ENCODE assay signal across 14 mouse cellular contexts in genomic region chr2:35816056-35816661, GRCm38 (mm10).
DNase-seq lines count a peak whose midpoint lies in the region; ATAC-seq and TF ChIP-seq lines count a peak whose summit lies in the region.
"Had no signal": no experiment of that assay in that cellular context is flagged by ENCODE, and none has a peak within 500 bp of the region (broad histone marks: within the 10 kb centered on the region; RNA-seq: fewer than 3 reads in every experiment).

No protein-coding gene starts in this region.

- H3K9me3 ChIP-seq in lung, embryonic 14.5 days (ENCODE audit: low read depth, low read length), result no peaks in the 10 kb centered on the region
- H3K9me3 ChIP-seq in intestine, embryonic 16.5 days (ENCODE audit: control insufficient read depth, low read length), result no peaks in the 10 kb centered on the region
- H3K9me3 ChIP-seq: intestine, embryonic 15.5 days; limb, embryonic 12.5 days; lung, embryonic 15.5 days; neural tube, embryonic 12.5 days had no signal

- H3K4me1 ChIP-seq in lung, embryonic 14.5 days (ENCODE audit: insufficient read depth), result 0 out of 2 replicates have a peak, but pooled peaks cover 3% of the 10 kb centered on the region
- H3K4me1 ChIP-seq in intestine, embryonic 16.5 days (ENCODE audit: control insufficient read depth, insufficient read depth, low read length), result no peaks in the 10 kb centered on the region
- H3K4me1 ChIP-seq: limb, embryonic 12.5 days; lung, embryonic 15.5 days; neural tube, embryonic 12.5 days had no signal

- H3K4me2 ChIP-seq in lung, embryonic 14.5 days, result no peak overlapping the region
- H3K4me2 ChIP-seq in intestine, embryonic 16.5 days (ENCODE audit: low read depth, low read length), result no peak overlapping the region
- H3K4me2 ChIP-seq: intestine, embryonic 15.5 days; limb, embryonic 12.5 days; lung, embryonic 15.5 days; neural tube, embryonic 12.5 days had no signal

- H3K36me3 ChIP-seq in lung, embryonic 14.5 days (ENCODE audit: insufficient read depth), result no peaks in the 10 kb centered on the region
- no peaks in the 10 kb centered on the region for H3K36me3 ChIP-seq in intestine, embryonic 16.5 days (ENCODE audit: control insufficient read depth, insufficient read depth, low read length)
- H3K36me3 ChIP-seq: intestine, embryonic 15.5 days; limb, embryonic 12.5 days; lung, embryonic 15.5 days; neural tube, embryonic 12.5 days had no signal

- 50% methylated on average over 5 of the region's 5 CpGs for WGBS in lung, embryonic 14.5 days
- WGBS in intestine, embryonic 16.5 days, result 75% methylated on average over 5 of the region's 5 CpGs

- DNase-seq in gastrocnemius, adult 2 months, result peak; percentile 35
- DNase-seq in gastrocnemius, postnatal 10 days, result no peak
- peak; percentile 44 for DNase-seq in lung, embryonic 14.5 days
- DNase-seq in lung, postnatal 25 days (ENCODE audit: low spot score), result no peak
- DNase-seq in heart, adult 9 months (ENCODE audit: low spot score in 2 of 2), result peak; percentile 66 to 69
- peak; percentile 64 for DNase-seq in testis, postnatal 10 days (ENCODE audit: low spot score)
- DNase-seq: forebrain, postnatal 0 days; midbrain, embryonic 14.5 days had no signal

- intact Hi-C loops in gastrocnemius, adult 2 months (cut with DNase I), result no loop called here

- H3K4me3 ChIP-seq in gastrocnemius, adult 2 months, result no peak overlapping the region
- H3K4me3 ChIP-seq in lung, embryonic 14.5 days (ENCODE audit: low read depth, low read length), result no peak overlapping the region
- H3K4me3 ChIP-seq in intestine, embryonic 16.5 days (ENCODE audit: low read length), result no peak overlapping the region
- H3K4me3 ChIP-seq: intestine, embryonic 15.5 days; limb, embryonic 12.5 days; lung, embryonic 15.5 days; neural tube, embryonic 12.5 days had no signal

- peak overlapping the region; percentile 69 for H3K27ac ChIP-seq in gastrocnemius, adult 2 months
- H3K27ac ChIP-seq in lung, embryonic 14.5 days (ENCODE audit: low read depth), result no peak overlapping the region
- H3K27ac ChIP-seq in intestine, embryonic 16.5 days (ENCODE audit: low read length), result no peak overlapping the region
- H3K27ac ChIP-seq: intestine, embryonic 15.5 days; limb, embryonic 12.5 days; lung, embryonic 15.5 days; neural tube, embryonic 12.5 days had no signal

- no peaks in the 10 kb centered on the region for H3K27me3 ChIP-seq in lung, embryonic 14.5 days (ENCODE audit: insufficient read depth, low read length)
- H3K27me3 ChIP-seq in intestine, embryonic 16.5 days (replicated peaks; ENCODE audit: control insufficient read depth, insufficient read depth, low read length), result no peaks in the 10 kb centered on the region
- H3K27me3 ChIP-seq: intestine, embryonic 15.5 days; lung, embryonic 15.5 days; neural tube, embryonic 12.5 days had no signal

- no peak for ATAC-seq in lung, embryonic 14.5 days (ENCODE audit: insufficient read depth)
- ATAC-seq in intestine, embryonic 16.5 days, result no peak
- ATAC-seq: CD4-positive, CD25-positive, alpha-beta regulatory T cell, adult 4 months; forebrain, postnatal 0 days; intestine, embryonic 15.5 days had no signal

- TF ChIP-seq CTCF in gastrocnemius, adult 2 months (IDR thresholded peaks at IDR 0.05), result no peak
- TF ChIP-seq CTCF in lung, embryonic 14.5 days (IDR thresholded peaks at IDR 0.05; ENCODE audit: low read depth), result no peak

- no peak overlapping the region for H3K9ac ChIP-seq in lung, embryonic 14.5 days
- no peak overlapping the region for H3K9ac ChIP-seq in intestine, embryonic 16.5 days (ENCODE audit: low read depth, low read length)
- H3K9ac ChIP-seq: forebrain, postnatal 0 days; intestine, embryonic 15.5 days; limb, embryonic 12.5 days; lung, embryonic 15.5 days; neural tube, embryonic 12.5 days had no signal

Comparison
In these comparisons a context has a peak if more than half of its experiments do, and no peak if none do; other contexts are left out.
1. DNase-seq: peak in gastrocnemius, adult 2 months (single experiment), lung, embryonic 14.5 days (single experiment), heart, adult 9 months (2 of 2) and testis, postnatal 10 days (single experiment); none in gastrocnemius, postnatal 10 days (single experiment) and lung, postnatal 25 days (single experiment).